Mouse (Mus musculus) limb, embryonic 11.5 days (tissue): ENCODE measurements around the gene Fbxw5. TPM values are rescaled to one million over a fixed set of nuclear protein-coding genes. Genes with fewer than 3 reads are reported as not detected.
A peak's percentile ranks its signal among the peaks of the same experiment; 100 is the strongest.

Experiments
- ATAC-seq: fragments of 200-750 bp; cut with Nextera tagmentation; 2 replicates; pipeline ENCODE4 v1.8.0; 2017; ENCODE audit warnings: low read depth; ENCODE audit not compliant: insufficient number of reproducible peaks, low FRiP score, low TSS enrichment
- DNase-seq: peaks from one replicate; pipeline ENCODE4 v3.0.0-alpha.2; 2015; ENCODE audit warnings: low spot score
- H3K27ac ChIP-seq: fragments of 300-500 bp; sonication (generic); replicated peaks from 2 replicates; pipeline ENCODE4 v1.5.1; 2014; ENCODE audit warnings: low read depth, mild to moderate bottlenecking, low read length
- H3K27me3 ChIP-seq: fragments of 300-500 bp; sonication (generic); 2 replicates; pipeline ENCODE4 v1.6.1; 2014; ENCODE audit warnings: mild to moderate bottlenecking, low read length, mixed read lengths; ENCODE audit not compliant: control insufficient read depth, insufficient read depth
- H3K36me3 ChIP-seq: fragments of 300-500 bp; sonication (generic); 2 replicates; pipeline ENCODE4 v1.6.1; 2014; ENCODE audit warnings: mild to moderate bottlenecking, low read length, moderate library complexity, mixed read lengths; ENCODE audit not compliant: control insufficient read depth, insufficient read depth
- H3K4me1 ChIP-seq: fragments of 300-500 bp; sonication (generic); 2 replicates; pipeline ENCODE4 v1.6.1; 2014; ENCODE audit warnings: low read length, mixed read lengths; ENCODE audit not compliant: control insufficient read depth, insufficient read depth
- H3K4me2 ChIP-seq: fragments of 300-500 bp; sonication (generic); 2 replicates; pipeline ENCODE4 v1.6.1; 2014; ENCODE audit warnings: low read depth, mild to moderate bottlenecking, moderate library complexity; ENCODE audit not compliant: severe bottlenecking
- H3K4me3 ChIP-seq: fragments of 300-500 bp; sonication (generic); 2 replicates; pipeline ENCODE4 v1.5.1; 2014; ENCODE audit warnings: low read depth, low read length
- H3K9ac ChIP-seq: fragments of 300-500 bp; sonication (generic); 2 replicates; pipeline ENCODE4 v1.6.1; 2014; ENCODE audit warnings: mild to moderate bottlenecking, low read length
- H3K9me3 ChIP-seq: fragments of 300-500 bp; sonication (generic); 2 replicates; pipeline ENCODE4 v1.6.1; 2016; ENCODE audit warnings: low read length; ENCODE audit not compliant: control insufficient read depth
- WGBS: fragments of 180-500 bp; shearing (Covaris S2); extraction: QIAGEN DNeasy Blood & Tissue Kit; methylation state at CpG from one replicate; pipeline ENCODE4 v1.1.7; 2014; 5-methylcytosine and 5-hydroxymethylcytosine counted together
- polyA plus RNA-seq: library from polyadenylated mRNA; unstranded; fragments of >200 nt; fragmentation: Nextera tagmentation; extraction: Ambion mirVana; gene quantifications from 2 replicates; pipeline ENCODE4 v1.2.1, GENCODE M21; 2014

Fbxw5 gene
- polyA plus RNA-seq, 1 experiment from 2014 or later = 68.0 TPM

GRCm38 (mm10) chr2:25487965-25488670 is 12.4 kb upstream of the Fbxw5 start:
- H3K9me3 ChIP-seq = no peaks in the 10 kb centered on the region
- no peak overlapping the region for H3K27ac ChIP-seq
- no peak overlapping the region for H3K4me2 ChIP-seq
- H3K9ac ChIP-seq = no peak overlapping the region
- ATAC-seq (no peak), DNase-seq (no peak)
- no peak overlapping the region for H3K4me3 ChIP-seq
- no peaks in the 10 kb centered on the region for H3K4me1 ChIP-seq
- 80% methylated on average over 6 of the region's 6 CpGs for WGBS
- H3K27me3 ChIP-seq = no peaks in the 10 kb centered on the region
- H3K36me3 ChIP-seq = no peaks in the 10 kb centered on the region

- ATAC-seq = no peak
- no peaks in the 10 kb centered on the region for H3K4me1 ChIP-seq
- no peaks in the 10 kb centered on the region for H3K27me3 ChIP-seq
- 79% methylated on average over 7 of the region's 7 CpGs for WGBS
- no peaks in the 10 kb centered on the region for H3K9me3 ChIP-seq
- H3K9ac ChIP-seq = no peak overlapping the region
- H3K4me2 ChIP-seq = no peak overlapping the region
- no peaks in the 10 kb centered on the region for H3K36me3 ChIP-seq
- DNase-seq = no peak
- H3K27ac ChIP-seq = no peak overlapping the region
- H3K4me3 ChIP-seq = no peak overlapping the region
Measured at GRCm38 (mm10) chr2:25488671-25489068, 11.9 kb upstream of the Fbxw5 start.

- no peak for DNase-seq
- H3K4me2 ChIP-seq = no peak overlapping the region
- no peak for ATAC-seq
- H3K27me3 ChIP-seq = no peaks in the 10 kb centered on the region
- 81% methylated on average over 5 of the region's 5 CpGs for WGBS
- H3K9me3 ChIP-seq = no peaks in the 10 kb centered on the region
- H3K4me1 ChIP-seq = no peaks in the 10 kb centered on the region
- H3K27ac ChIP-seq = no peak overlapping the region
- H3K9ac ChIP-seq = no peak overlapping the region
- no peaks in the 10 kb centered on the region for H3K36me3 ChIP-seq
- H3K4me3 ChIP-seq = no peak overlapping the region
Measured at GRCm38 (mm10) chr2:25492988-25493387, 7.6 kb upstream of the Fbxw5 start.

GRCm38 (mm10) chr2:25493476-25493961 is 7.0 kb upstream of the Fbxw5 start, which contains the start of gene Lcn12:
Gene Lcn12 (minus strand): TSS chr2:25493911.
- Histone ChIP-seq H3K27me3 (no peaks in the 10 kb centered on the region), H3K9me3 (no peaks in the 10 kb centered on the region), H3K27ac (no peak within 1 kb of the TSS), H3K36me3 (no peaks in the 10 kb centered on the region), H3K4me2 (no peak within 1 kb of the TSS), H3K9ac (no peak within 1 kb of the TSS), H3K4me1 (no peaks in the 10 kb centered on the region), H3K4me3 (no peak within 1 kb of the TSS)
- WGBS = 94% methylated on average over 5 of the region's 5 CpGs
- ATAC-seq (no peak), DNase-seq (no peak)

DNA sequence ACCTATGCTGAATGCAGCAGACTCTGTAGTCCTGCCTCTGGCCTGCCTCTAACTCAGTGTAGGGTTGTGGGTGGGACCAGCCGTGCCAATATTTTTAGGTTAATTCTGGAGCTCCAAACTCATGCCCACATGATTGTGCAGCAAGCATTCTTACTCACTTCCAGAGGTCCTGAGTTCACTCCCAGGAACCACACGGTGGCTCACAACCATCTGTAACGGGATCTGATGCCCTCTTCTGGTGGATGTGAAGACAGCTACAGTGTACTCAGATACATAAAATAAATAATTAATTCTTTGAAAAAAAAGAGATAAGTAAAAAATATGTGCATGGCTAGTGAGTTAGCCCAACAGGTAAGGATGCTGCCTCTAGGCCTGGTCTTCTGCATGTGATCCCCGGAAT is 4.1 kb upstream of the Fbxw5 start:
- Histone ChIP-seq H3K27ac (no peak overlapping the region), H3K9me3 (no peaks in the 10 kb centered on the region), H3K36me3 (no peaks in the 10 kb centered on the region), H3K9ac (no peak overlapping the region), H3K4me1 (peaks cover 3% of the 10 kb centered on the region), H3K27me3 (no peaks in the 10 kb centered on the region), H3K4me2 (no peak overlapping the region), H3K4me3 (no peak overlapping the region)
- 41% methylated on average over 4 of the region's 4 CpGs for WGBS
- DNase-seq = no peak
- ATAC-seq = no peak

- Histone ChIP-seq H3K27ac (no peak overlapping the region), H3K9me3 (no peaks in the 10 kb centered on the region), H3K27me3 (no peaks in the 10 kb centered on the region), H3K4me2 (no peak overlapping the region), H3K9ac (no peak overlapping the region), H3K36me3 (no peaks in the 10 kb centered on the region; the same call in 1 of the 2 replicates), H3K4me3 (no peak overlapping the region), H3K4me1 (peaks cover 7% of the 10 kb centered on the region)
- no peak for ATAC-seq
- 53% methylated on average over 6 of the region's 6 CpGs for WGBS
- no peak for DNase-seq
Measured at GRCm38 (mm10) chr2:25497846-25498575, 2.5 kb upstream of the Fbxw5 start.

GRCm38 (mm10) chr2:25498622-25499478 is 1.7 kb upstream of the Fbxw5 start:
- H3K36me3 ChIP-seq = peaks cover 3% of the 10 kb centered on the region; the same call in 1 of the 2 replicates
- peaks cover 7% of the 10 kb centered on the region for H3K4me1 ChIP-seq
- 76% methylated on average over 15 of the region's 15 CpGs for WGBS
- DNase-seq (no peak), ATAC-seq (no peak)
- H3K9ac ChIP-seq = no peak overlapping the region
- no peak overlapping the region for H3K4me2 ChIP-seq
- no peak overlapping the region for H3K27ac ChIP-seq
- H3K27me3 ChIP-seq = no peaks in the 10 kb centered on the region
- no peaks in the 10 kb centered on the region for H3K9me3 ChIP-seq
- no peak overlapping the region for H3K4me3 ChIP-seq

DNA sequence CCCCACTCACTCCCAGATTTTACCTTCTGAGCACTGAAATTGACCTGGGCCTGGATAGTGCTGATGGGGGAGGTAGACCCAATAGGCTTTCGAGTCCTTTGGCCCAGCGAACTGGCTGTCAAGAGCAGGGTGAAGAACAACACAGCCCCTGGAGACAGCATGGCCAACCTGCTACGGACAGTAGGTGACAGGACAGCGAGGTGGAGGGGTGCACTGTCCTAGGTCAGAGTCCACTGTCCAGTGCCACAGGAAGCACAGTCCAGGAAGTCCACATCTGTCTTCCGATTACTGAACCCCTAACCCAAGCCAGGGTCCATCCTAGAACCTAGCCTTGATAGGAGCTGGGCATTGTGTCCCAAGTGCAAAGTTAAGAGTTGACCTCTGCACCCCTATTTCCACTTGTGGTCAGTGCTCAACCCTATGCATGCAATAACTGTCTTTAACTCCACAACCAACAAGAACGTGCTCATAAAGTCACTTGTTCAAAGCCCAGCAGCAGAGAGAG is 427 bp upstream of the Fbxw5 start:
- Histone ChIP-seq H3K4me1 (peaks cover 7% of the 10 kb centered on the region), H3K36me3 (peaks cover 8% of the 10 kb centered on the region; the same call in 1 of the 2 replicates), H3K9ac (peak overlapping the region; percentile 56), H3K27me3 (no peaks in the 10 kb centered on the region), H3K4me2 (peak overlapping the region; percentile 93), H3K27ac (no peak overlapping the region), H3K9me3 (no peaks in the 10 kb centered on the region), H3K4me3 (peak overlapping the region; percentile 62)
- WGBS = 71% methylated on average over 6 of the region's 6 CpGs
- no peak for DNase-seq
- peak; percentile 7; the same call in 1 of the 2 replicates for ATAC-seq
